19 mouse cellular contexts compared by ENCODE assay signal in the genomic region with DNA sequence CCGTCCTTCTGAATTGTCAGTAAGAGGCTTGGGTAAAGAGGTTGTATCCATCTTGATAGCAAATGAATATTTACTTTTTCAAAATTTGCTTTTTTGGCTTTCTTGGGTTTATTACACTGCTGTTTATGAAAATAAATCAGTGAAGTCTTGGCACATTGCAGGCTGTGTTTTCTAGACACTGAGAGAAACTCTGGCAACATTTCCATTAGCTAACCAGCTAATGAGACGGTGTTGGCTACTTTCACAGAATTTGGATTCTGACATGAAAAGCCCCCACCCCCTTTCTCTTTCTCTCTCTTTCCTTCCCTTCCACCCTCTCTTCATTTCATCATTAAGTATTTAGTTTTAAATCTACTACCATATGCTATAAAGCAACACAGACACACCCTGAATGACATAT. TPM values are rescaled to one million over a fixed set of nuclear protein-coding genes. Genes with fewer than 3 reads are reported as not detected.
"Had no signal": no experiment of that assay in that cellular context is flagged by ENCODE, and none has a peak within 500 bp of the region (broad histone marks: within the 10 kb centered on the region; RNA-seq: fewer than 3 reads in every experiment).

No protein-coding gene starts in this region.

- H3K27ac ChIP-seq: midbrain, embryonic 10.5 days; midbrain, embryonic 12.5 days; neural tube, embryonic 13.5 days; neural tube, embryonic 15.5 days had no signal

- ATAC-seq: midbrain, embryonic 16.5 days had no signal

- H3K9ac ChIP-seq: midbrain, embryonic 12.5 days; neural tube, embryonic 13.5 days; neural tube, embryonic 15.5 days had no signal

- H3K36me3 ChIP-seq: midbrain, embryonic 10.5 days; midbrain, embryonic 12.5 days; neural tube, embryonic 13.5 days; neural tube, embryonic 15.5 days had no signal

- H3K4me2 ChIP-seq: midbrain, embryonic 12.5 days; neural tube, embryonic 13.5 days; neural tube, embryonic 15.5 days had no signal

- H3K27me3 ChIP-seq: midbrain, embryonic 12.5 days; neural tube, embryonic 13.5 days; neural tube, embryonic 15.5 days had no signal

- H3K9me3 ChIP-seq: midbrain, embryonic 12.5 days; neural tube, embryonic 13.5 days; neural tube, embryonic 15.5 days had no signal

- H3K4me1 ChIP-seq: midbrain, embryonic 10.5 days; midbrain, embryonic 12.5 days; neural tube, embryonic 13.5 days; neural tube, embryonic 15.5 days had no signal

- DNase-seq: lung, adult 18-20 months; lung, postnatal 10 days; lung, postnatal 4 days; midbrain, embryonic 14.5 days; retina, postnatal 1 day; right cerebral cortex, adult 18-20 months; right cerebral cortex, postnatal 25 days; right cerebral cortex, postnatal 4 days; spleen, adult 18-20 months; thymus, adult 2 months; thymus, postnatal 25 days; thymus, postnatal 4 days had no signal

- H3K4me3 ChIP-seq: midbrain, embryonic 10.5 days; midbrain, embryonic 12.5 days; myocyte; neural tube, embryonic 13.5 days; neural tube, embryonic 15.5 days had no signal

RNA-seq across cellular contexts. Expression of a gene that starts 34.1 kb away (rescaled TPM):
- total RNA-seq: megakaryocyte-erythroid progenitor cell, adult 5-6 weeks had no signal
